In genomic region chr2:165201761-165202751, GRCm38 (mm10) we compare ENCODE assay signal across 9 mouse cellular contexts. TPM values are rescaled to one million over a fixed set of nuclear protein-coding genes. Genes with fewer than 3 reads are reported as not detected.
A peak's percentile ranks its signal among the peaks of the same experiment; 100 is the strongest.
DNase-seq lines count a peak whose midpoint lies in the region; ATAC-seq and TF ChIP-seq lines count a peak whose summit lies in the region.
"Had no signal": no experiment of that assay in that cellular context is flagged by ENCODE, and none has a peak within 500 bp of the region (broad histone marks: within the 10 kb centered on the region; RNA-seq: fewer than 3 reads in every experiment).

No protein-coding gene starts in this region.

- peaks cover 3% of the 10 kb centered on the region; the same call in 1 of the 2 replicates for H3K4me1 ChIP-seq in heart, postnatal 0 days (ENCODE audit: control insufficient read depth, insufficient read depth)
- H3K4me1 ChIP-seq in neural tube, embryonic 12.5 days: peaks cover 51% of the 10 kb centered on the region

- no peak overlapping the region for H3K27ac ChIP-seq in heart, postnatal 0 days (ENCODE audit: low read depth)
- H3K27ac ChIP-seq in neural tube, embryonic 12.5 days: no peak overlapping the region
- H3K27ac ChIP-seq: macrophage had no signal

- peak overlapping the region; percentile 48 for H3K4me2 ChIP-seq in heart, postnatal 0 days (ENCODE audit: low read depth, low read length)
- peak overlapping the region; percentile 52 for H3K4me2 ChIP-seq in neural tube, embryonic 12.5 days (replicated peaks)

- 0 out of 2 replicates have a peak, but pooled peaks cover 7% of the 10 kb centered on the region for H3K9me3 ChIP-seq in heart, postnatal 0 days (replicated peaks; ENCODE audit: control insufficient read depth, low read length)
- H3K9me3 ChIP-seq in neural tube, embryonic 12.5 days: no peaks in the 10 kb centered on the region

- ATAC-seq in common myeloid progenitor, adult 5-6 weeks (replicated peaks; ENCODE audit: low read depth, poor library complexity, severe bottlenecking): 0 out of 2 replicates have a peak, but pooled peaks have one; percentile 15
- no peak for ATAC-seq in heart, postnatal 0 days (ENCODE audit: insufficient read depth, low read depth)
- ATAC-seq in neural tube, embryonic 12.5 days (ENCODE audit: low FRiP score, low read depth): 0 out of 2 replicates have a peak, but pooled peaks have one; percentile 19

- 6% methylated on average over 28 of the region's 28 CpGs for WGBS in heart, postnatal 0 days
- WGBS in neural tube, embryonic 12.5 days: 4% methylated on average over 28 of the region's 28 CpGs

- no peak for TF ChIP-seq EP300 in heart, postnatal 0 days (IDR thresholded peaks at IDR 0.05; ENCODE audit: low read depth)

- no peak overlapping the region; the same call in 1 of the 2 replicates for H3K9ac ChIP-seq in heart, postnatal 0 days (replicated peaks; ENCODE audit: low read depth, low read length)
- H3K9ac ChIP-seq in neural tube, embryonic 12.5 days: no peak overlapping the region

- TF ChIP-seq CTCF in heart, postnatal 0 days (IDR thresholded peaks at IDR 0.05; ENCODE audit: low read depth): no peak

- peak; percentile 11 for DNase-seq in kidney, postnatal 14 days
- no peak for DNase-seq in kidney, postnatal 25 days
- no peak for DNase-seq in heart, postnatal 0 days (ENCODE audit: low spot score)
- DNase-seq in left cerebral cortex, adult 9 months (ENCODE audit: low spot score in 2 of 2): peak; percentile 28 to 75
- DNase-seq in ovary, postnatal 36 days (ENCODE audit: low spot score): no peak
- no peak for DNase-seq in B cell, adult 2 months

- peaks cover 86% of the 10 kb centered on the region for H3K27me3 ChIP-seq in heart, postnatal 0 days (ENCODE audit: control insufficient read depth, insufficient read depth, low read length)
- H3K27me3 ChIP-seq in neural tube, embryonic 12.5 days (replicated peaks): peaks cover 84% of the 10 kb centered on the region

- H3K36me3 ChIP-seq in heart, postnatal 0 days (replicated peaks; ENCODE audit: control insufficient read depth, insufficient read depth, low read length): no peaks in the 10 kb centered on the region
- H3K36me3 ChIP-seq in neural tube, embryonic 12.5 days: no peaks in the 10 kb centered on the region

- H3K4me3 ChIP-seq in heart, postnatal 0 days (ENCODE audit: low read depth, low read length): peak overlapping the region; percentile 24
- no peak overlapping the region for H3K4me3 ChIP-seq in neural tube, embryonic 12.5 days

RNA-seq across cellular contexts. Expression of gene Cdh22, which starts 32.6 kb away (rescaled TPM):
- total RNA-seq in common myeloid progenitor, adult 5-6 weeks (2017): not detected in 2 replicates
- 0.04 and 0.19 TPM in 2 replicates for total RNA-seq in heart, postnatal 0 days (2014; rRNA removed; ENCODE audit: low replicate concordance)
- 0.05 and 0.08 TPM in 2 replicates for polyA plus RNA-seq in heart, postnatal 0 days (2015; fragmentation: Nextera tagmentation; extraction: Ambion mirVana)
- 10.0 and 10.4 TPM in 2 replicates for polyA plus RNA-seq in neural tube, embryonic 12.5 days (2016; fragmentation: Nextera tagmentation; extraction: Ambion mirVana)
- polyA plus RNA-seq: macrophage had no signal

Comparison
In these comparisons a context has a peak if more than half of its experiments do, and no peak if none do; other contexts are left out.
1. DNase-seq: peak in kidney, postnatal 14 days (single experiment) and left cerebral cortex, adult 9 months (2 of 2); none in kidney, postnatal 25 days (0 of 2), heart, postnatal 0 days (single experiment), ovary, postnatal 36 days (single experiment) and B cell, adult 2 months (0 of 2).